Mouse (Mus musculus) liver, embryonic 11.5 days (tissue): Measurements from ENCODE around the gene Eln. TPM values are rescaled to one million over a fixed set of nuclear protein-coding genes. Genes with fewer than 3 reads are reported as not detected.

Source experiments
- ATAC-seq: fragments of 200-750 bp; cut with Nextera tagmentation; replicated peaks from 2 replicates; pipeline ENCODE4 v1.8.0; 2017; ENCODE audit warnings: moderate number of reproducible peaks, mild to moderate bottlenecking, moderate TSS enrichment, moderate library complexity; ENCODE audit not compliant: low FRiP score
- DNase-seq: peaks from one replicate; pipeline ENCODE4 v3.0.0-alpha.2; 2017; ENCODE audit warnings: low spot score
- H3K27ac ChIP-seq: fragments of 300-500 bp; sonication (generic); 2 replicates; pipeline ENCODE4 v1.5.1; 2014; ENCODE audit warnings: mild to moderate bottlenecking, low read depth, low read length, control low read depth
- H3K27me3 ChIP-seq: fragments of 300-500 bp; sonication (generic); replicated peaks from 2 replicates; pipeline ENCODE4 v1.6.1; 2014; ENCODE audit warnings: low read length, mixed read lengths; ENCODE audit not compliant: control insufficient read depth, insufficient read depth
- H3K36me3 ChIP-seq: fragments of 300-500 bp; sonication (generic); 2 replicates; pipeline ENCODE4 v1.6.1; 2014; ENCODE audit warnings: mild to moderate bottlenecking, low read length, moderate library complexity, mixed read lengths; ENCODE audit not compliant: control insufficient read depth, insufficient read depth
- H3K4me1 ChIP-seq: fragments of 300-500 bp; sonication (generic); replicated peaks from 2 replicates; pipeline ENCODE4 v1.6.1; 2014; ENCODE audit warnings: low read length, mixed read lengths; ENCODE audit not compliant: control insufficient read depth, insufficient read depth
- H3K4me2 ChIP-seq: fragments of 300-500 bp; sonication (generic); 2 replicates; pipeline ENCODE4 v1.6.1; 2014; ENCODE audit warnings: mild to moderate bottlenecking, control low read depth, moderate library complexity
- H3K4me3 ChIP-seq: fragments of 300-500 bp; sonication (generic); 2 replicates; pipeline ENCODE4 v1.5.1; 2014; ENCODE audit warnings: low read depth, low read length, control low read depth
- H3K9ac ChIP-seq: fragments of 300-500 bp; sonication (generic); 2 replicates; pipeline ENCODE4 v1.6.1; 2014; ENCODE audit warnings: low read depth, low read length, control low read depth
- H3K9me3 ChIP-seq: fragments of 300-500 bp; sonication (generic); 2 replicates; pipeline ENCODE4 v1.6.1; 2016; ENCODE audit warnings: low read length, inconsistent platforms, mixed read lengths; ENCODE audit not compliant: control insufficient read depth
- WGBS: fragments of 180-500 bp; shearing (Covaris S2); extraction: QIAGEN DNeasy Blood & Tissue Kit; methylation state at CpG from one replicate; pipeline ENCODE4 v1.1.7; 2014; 5-methylcytosine and 5-hydroxymethylcytosine counted together
- polyA plus RNA-seq: library from polyadenylated mRNA; unstranded; fragments of >200 nt; fragmentation: Nextera tagmentation; extraction: Ambion mirVana; gene quantifications from 2 replicates; pipeline ENCODE4 v1.2.1, GENCODE M21; 2014

Gene Eln
- 3.5 and 4.4 TPM in 2 replicates for polyA plus RNA-seq

DNA sequence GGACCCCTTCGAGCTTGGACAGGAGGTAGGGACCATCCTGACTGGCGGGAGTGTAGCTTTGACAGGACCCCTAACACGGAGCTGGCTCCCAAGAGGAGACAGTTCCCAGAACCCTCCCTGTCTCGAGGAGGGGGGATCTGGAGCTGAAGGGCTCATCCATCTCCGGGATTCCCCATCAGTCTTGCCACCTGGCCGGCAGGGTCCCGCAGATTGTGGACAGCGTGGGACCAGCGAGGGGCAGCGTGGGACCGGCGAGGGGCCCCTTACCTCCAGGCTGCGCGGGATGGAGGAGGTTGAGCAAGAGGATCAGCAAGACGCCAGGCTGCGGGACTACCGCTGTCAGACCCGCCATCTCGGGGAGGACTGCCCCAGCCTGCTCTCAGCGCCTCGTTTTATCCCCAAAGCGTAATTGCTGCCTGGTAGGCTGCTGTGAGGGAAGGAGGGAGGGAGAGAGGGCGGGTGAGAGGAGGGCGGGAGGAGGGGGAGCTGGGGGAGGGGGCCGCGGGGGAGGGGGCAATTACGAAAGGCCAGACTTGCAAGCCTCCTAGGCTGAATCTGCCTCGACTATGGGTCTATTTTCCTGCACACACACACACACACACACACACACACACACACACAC lies at the start of gene Eln:
Gene Eln (minus strand): TSS at position 434 of the 622 bp plus-strand sequence.
- ATAC-seq (no peak), DNase-seq (no peak)
- no peaks in the 10 kb centered on the region for H3K9me3 ChIP-seq
- no peak within 1 kb of the TSS for H3K9ac ChIP-seq
- peaks cover 2% of the 10 kb centered on the region; the same call in 1 of the 2 replicates for H3K4me1 ChIP-seq
- no peak within 1 kb of the TSS for H3K27ac ChIP-seq
- 3% methylated on average over 21 of the region's 28 CpGs for WGBS
- H3K36me3 ChIP-seq: no peaks in the 10 kb centered on the region
- H3K4me2 ChIP-seq: peak within 1 kb of the TSS; percentile 63
- H3K27me3 ChIP-seq: peaks cover 16% of the 10 kb centered on the region
- peak within 1 kb of the TSS; percentile 38 for H3K4me3 ChIP-seq

DNA sequence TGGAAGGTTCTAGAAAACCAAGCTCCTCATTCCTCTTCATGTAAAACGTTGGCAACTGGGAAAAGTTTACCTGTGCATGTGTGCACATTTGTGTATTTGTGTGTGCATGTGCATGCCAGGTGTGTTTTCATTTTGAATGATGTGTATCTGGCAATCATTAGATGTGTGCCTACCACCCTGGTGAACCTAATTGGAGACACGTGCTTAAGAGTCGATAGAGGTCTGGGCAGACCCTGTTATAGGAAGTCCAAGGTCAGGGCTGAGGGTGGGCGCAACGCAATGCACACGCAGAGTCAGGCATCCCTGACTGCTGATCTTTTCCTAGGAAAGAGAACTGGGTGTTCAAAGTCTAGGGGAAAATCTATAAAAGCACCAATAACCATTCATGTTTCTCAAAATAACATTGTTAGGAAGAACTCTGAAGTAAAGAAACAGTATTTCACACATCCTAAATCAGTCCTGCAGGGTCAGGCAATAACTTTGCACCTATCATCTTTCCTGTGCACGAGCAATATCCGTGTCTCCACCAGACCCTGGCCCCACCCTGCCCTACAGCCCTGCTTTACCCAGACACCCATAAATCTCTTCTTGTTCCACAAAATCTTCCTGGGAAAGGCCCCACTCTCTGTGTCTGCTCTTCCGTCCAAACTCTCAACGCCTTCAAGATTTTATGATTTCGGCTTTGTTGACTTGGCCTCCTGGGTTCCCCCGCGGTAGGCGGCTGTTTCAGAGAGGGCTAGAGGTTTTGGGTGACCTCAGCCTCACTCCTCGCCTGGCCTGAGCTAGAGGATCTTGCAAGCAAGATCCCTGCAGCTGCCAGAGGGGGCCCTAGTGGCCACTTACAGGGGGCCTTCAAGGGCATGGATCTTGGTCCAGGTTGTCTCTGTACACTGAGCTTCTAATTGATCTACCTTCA lies 43.2 kb upstream of the Eln start:
- no peak overlapping the region for H3K9ac ChIP-seq
- no peaks in the 10 kb centered on the region for H3K36me3 ChIP-seq
- H3K27me3 ChIP-seq: no peaks in the 10 kb centered on the region
- no peak overlapping the region for H3K4me2 ChIP-seq
- H3K9me3 ChIP-seq: peaks cover 5% of the 10 kb centered on the region; the same call in 1 of the 2 replicates
- no peak overlapping the region for H3K4me3 ChIP-seq
- no peak for DNase-seq
- WGBS: 79% methylated on average over 15 of the region's 15 CpGs
- ATAC-seq: no peak
- H3K4me1 ChIP-seq: no peaks in the 10 kb centered on the region
- no peak overlapping the region for H3K27ac ChIP-seq

DNA sequence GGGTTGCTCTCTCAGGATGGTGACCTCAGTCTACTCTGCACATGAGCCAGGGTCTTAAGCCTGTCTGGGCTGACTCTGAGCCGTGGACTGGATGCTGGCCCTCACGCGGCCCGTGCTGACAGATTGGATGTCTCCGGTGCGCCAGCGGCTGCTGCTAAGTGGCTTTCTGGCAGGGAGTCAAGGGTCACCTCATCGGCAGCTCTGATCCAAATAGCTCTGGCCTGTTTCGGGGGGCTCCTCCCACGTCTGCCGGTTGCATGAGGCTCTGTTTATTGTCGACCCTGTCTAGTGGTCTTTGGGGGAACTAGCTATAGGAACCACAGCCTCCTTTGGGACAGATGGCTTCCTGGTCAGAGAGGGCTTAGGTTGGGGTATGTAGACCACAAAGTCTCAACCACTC lies 41.1 kb upstream of the Eln start:
- DNase-seq: no peak
- no peak overlapping the region for H3K27ac ChIP-seq
- ATAC-seq: no peak
- H3K9ac ChIP-seq: no peak overlapping the region
- H3K4me2 ChIP-seq: no peak overlapping the region
- H3K4me1 ChIP-seq: no peaks in the 10 kb centered on the region
- WGBS: 49% methylated on average over 12 of the region's 12 CpGs
- peaks cover 5% of the 10 kb centered on the region; the same call in 1 of the 2 replicates for H3K9me3 ChIP-seq
- no peaks in the 10 kb centered on the region for H3K27me3 ChIP-seq
- no peak overlapping the region for H3K4me3 ChIP-seq
- H3K36me3 ChIP-seq: no peaks in the 10 kb centered on the region

DNA sequence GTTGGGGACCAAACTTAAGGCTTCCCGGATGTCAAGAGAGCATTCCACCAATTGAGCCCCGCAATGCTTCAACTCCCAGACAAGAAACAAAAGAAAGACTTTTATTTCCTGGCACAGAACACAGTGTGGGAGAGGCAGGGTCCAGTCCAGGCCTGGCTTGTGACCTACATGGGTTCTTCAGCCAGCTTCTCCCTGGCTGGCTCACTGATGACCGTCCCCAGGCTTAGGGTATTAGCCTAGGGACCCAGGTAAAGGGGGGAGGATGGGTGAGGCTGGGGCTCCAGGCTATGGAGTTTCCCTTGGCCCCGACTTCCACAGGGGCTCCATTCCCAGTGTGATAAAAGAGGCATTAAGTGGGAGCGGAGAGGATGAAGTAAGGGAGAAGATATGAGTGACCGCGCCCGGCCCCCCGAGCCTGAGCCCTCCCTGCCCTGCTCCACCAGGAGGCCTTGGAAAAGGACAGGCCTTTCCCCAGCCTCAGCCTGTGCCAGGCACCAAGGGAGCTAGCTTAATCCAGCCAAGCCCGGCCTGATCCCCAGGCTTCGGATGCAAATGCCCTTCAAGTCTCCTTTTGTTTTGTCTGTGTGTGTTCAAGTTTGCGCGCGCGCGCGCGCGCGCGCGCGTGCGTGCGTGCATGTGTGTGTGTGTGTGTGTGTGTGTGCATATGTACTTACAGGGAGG lies 38.7 kb upstream of the Eln start:
- Histone ChIP-seq H3K36me3 (no peaks in the 10 kb centered on the region), H3K9me3 (no peaks in the 10 kb centered on the region), H3K27ac (0 out of 2 replicates have a peak overlapping the region, but pooled peaks have one; percentile 9), H3K4me3 (no peak overlapping the region), H3K4me2 (no peak overlapping the region), H3K27me3 (no peaks in the 10 kb centered on the region; the same call in 1 of the 2 replicates), H3K4me1 (no peaks in the 10 kb centered on the region), H3K9ac (no peak overlapping the region)
- no peak for ATAC-seq
- no peak for DNase-seq
- 65% methylated on average over 25 of the region's 25 CpGs for WGBS

DNA sequence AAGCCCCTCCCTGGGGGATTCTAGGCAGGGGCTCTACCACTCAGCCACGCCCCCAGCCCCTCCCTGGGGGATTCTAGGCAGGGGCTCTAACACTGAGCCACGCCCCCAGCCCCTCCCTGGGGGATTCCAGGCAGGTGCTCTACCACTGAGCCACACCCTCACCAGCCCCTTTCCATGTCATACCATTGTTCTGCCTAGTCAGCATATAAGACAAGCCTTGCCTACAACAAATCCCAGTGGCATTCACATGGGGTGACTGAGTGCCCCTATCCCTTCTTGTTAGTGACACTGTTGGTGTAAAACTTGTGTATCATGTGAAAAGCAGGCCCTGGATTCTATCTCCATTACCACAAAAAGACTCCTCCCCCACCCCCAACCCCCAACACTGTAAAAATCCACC lies 36.7 kb upstream of the Eln start:
- DNase-seq: no peak
- Histone ChIP-seq H3K27ac (no peak overlapping the region), H3K9me3 (no peaks in the 10 kb centered on the region), H3K4me2 (no peak overlapping the region), H3K4me3 (no peak overlapping the region), H3K4me1 (no peaks in the 10 kb centered on the region), H3K9ac (no peak overlapping the region), H3K27me3 (no peaks in the 10 kb centered on the region; the same call in 1 of the 2 replicates), H3K36me3 (no peaks in the 10 kb centered on the region)
- no peak for ATAC-seq
- WGBS: 52% methylated on average over 2 of the region's 2 CpGs

DNA sequence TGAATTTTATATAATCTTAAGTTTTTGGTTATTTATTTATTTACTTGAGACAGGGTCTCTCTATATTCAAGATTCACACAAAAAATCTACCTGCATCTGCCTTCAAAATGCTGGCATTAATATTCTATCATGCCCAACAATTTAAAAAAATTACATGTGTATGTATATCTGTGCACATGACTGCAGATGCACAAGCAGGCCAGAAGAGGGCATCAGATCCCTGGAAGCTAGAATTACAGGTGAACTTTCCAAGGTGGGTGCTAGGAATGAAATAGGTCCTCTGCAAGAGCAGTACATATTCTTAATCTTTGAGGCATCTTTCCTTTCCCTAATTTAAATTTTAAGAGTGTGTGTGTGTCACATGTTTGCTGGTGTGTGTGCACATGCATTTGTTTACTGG lies 33.8 kb upstream of the Eln start:
- Histone ChIP-seq H3K4me3 (no peak overlapping the region), H3K27me3 (no peaks in the 10 kb centered on the region; the same call in 1 of the 2 replicates), H3K9me3 (no peaks in the 10 kb centered on the region), H3K4me1 (no peaks in the 10 kb centered on the region), H3K36me3 (no peaks in the 10 kb centered on the region), H3K27ac (no peak overlapping the region), H3K4me2 (no peak overlapping the region), H3K9ac (no peak overlapping the region)
- no peak for ATAC-seq
- DNase-seq: no peak

DNA sequence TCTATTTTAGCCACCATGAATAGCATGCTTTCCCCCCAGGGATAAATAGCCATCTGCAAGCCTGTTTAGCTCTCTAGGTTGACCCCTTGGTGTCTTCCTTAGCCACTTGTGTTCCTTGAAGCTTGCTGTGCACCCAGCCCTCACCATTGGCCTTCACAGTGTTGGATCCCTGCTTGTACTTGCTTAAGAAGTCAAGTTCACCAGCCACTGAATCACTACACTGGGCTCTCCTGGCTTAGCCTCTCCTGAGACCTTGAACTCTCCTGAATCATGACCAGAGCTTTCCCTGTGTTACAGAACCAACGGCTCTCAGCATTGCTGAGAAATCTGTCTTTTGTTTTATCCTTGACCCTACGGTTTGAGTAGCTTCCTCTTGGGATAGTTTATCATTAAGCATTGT lies 33.0 kb upstream of the Eln start:
- Histone ChIP-seq H3K27me3 (no peaks in the 10 kb centered on the region; the same call in 1 of the 2 replicates), H3K9ac (no peak overlapping the region), H3K27ac (no peak overlapping the region), H3K9me3 (no peaks in the 10 kb centered on the region), H3K36me3 (no peaks in the 10 kb centered on the region), H3K4me1 (no peaks in the 10 kb centered on the region), H3K4me2 (no peak overlapping the region), H3K4me3 (no peak overlapping the region)
- no peak for ATAC-seq
- 81% methylated on average over 2 of the region's 2 CpGs for WGBS
- DNase-seq: no peak

DNA sequence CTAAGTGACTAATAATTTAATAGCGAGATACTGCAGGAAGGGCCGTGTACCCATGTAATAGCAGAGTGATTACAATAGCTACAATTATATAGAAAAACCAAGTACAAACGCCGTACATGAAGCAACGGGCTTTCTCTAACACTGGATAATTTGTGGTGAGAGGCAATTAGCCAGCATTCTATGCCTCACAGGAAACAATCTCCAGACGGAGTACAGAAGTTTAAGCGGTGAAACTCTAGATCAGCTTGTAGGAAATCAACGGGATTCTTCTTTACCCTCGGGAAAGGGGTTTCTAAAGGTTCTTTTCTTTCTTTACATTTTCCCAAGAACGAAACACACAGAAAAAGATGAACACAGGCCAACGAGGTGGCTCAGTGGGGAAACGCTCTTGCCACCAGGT lies 29.4 kb upstream of the Eln start:
- DNase-seq (no peak), ATAC-seq (no peak)
- no peak overlapping the region for H3K27ac ChIP-seq
- no peaks in the 10 kb centered on the region for H3K36me3 ChIP-seq
- no peaks in the 10 kb centered on the region for H3K9me3 ChIP-seq
- H3K9ac ChIP-seq: no peak overlapping the region
- WGBS: 81% methylated on average over 12 of the region's 12 CpGs
- no peak overlapping the region for H3K4me2 ChIP-seq
- no peaks in the 10 kb centered on the region for H3K27me3 ChIP-seq
- no peaks in the 10 kb centered on the region for H3K4me1 ChIP-seq
- no peak overlapping the region for H3K4me3 ChIP-seq
